Mouse (Mus musculus): Measurements from ENCODE around the gene Tmem156.
"Not testable (repeated sequence)": the region's sequence is repeated elsewhere in the genome, so short reads cannot be mapped to it uniquely, and the experiment has no call there.

Tmem156 gene

DNA sequence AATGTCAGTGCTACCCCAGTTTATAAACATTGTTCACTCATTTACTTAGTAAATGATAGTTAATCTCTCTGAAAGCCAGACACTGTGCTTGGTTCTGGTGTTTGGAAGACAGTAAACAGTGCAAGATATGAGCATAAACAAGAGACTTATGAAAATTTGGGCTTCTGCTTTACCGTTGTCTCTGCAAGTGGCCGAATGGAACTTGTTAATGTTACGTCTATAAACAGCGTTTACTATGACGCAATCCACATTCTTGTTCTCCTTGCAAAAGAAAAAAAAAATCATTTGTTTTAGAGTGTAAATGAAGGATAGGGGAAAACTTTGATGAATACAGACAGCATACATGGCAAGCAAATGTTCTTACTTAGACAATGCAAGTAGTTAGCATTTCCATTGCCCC lies at the start of gene Tmem156:
Gene Tmem156, minus strand, starts transcription at position 212 of the 400 bp plus-strand sequence.
- no peak for DNase-seq (ENCODE audit: low spot score)

DNA sequence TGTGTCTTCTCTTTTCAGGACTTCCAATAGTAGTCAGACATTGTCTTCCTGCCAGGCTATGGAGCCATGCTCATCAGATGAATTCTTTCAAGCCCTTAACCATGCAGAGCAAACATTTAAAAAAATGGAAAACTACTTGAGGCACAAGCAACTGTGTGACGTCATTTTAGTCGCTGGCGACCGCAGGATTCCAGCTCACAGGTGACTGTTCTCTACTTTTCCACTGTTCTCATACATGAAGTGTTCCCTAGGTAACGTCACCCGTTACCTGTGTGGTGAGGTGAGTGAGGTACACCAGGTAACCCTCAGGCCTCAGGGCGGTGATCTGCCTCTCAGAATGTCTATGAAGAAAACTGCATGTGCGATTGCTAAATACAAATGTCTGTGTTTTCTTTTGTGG lies 49.3 kb upstream of the Tmem156 start:
- DNase-seq (ENCODE audit: low spot score), result no peak

DNA sequence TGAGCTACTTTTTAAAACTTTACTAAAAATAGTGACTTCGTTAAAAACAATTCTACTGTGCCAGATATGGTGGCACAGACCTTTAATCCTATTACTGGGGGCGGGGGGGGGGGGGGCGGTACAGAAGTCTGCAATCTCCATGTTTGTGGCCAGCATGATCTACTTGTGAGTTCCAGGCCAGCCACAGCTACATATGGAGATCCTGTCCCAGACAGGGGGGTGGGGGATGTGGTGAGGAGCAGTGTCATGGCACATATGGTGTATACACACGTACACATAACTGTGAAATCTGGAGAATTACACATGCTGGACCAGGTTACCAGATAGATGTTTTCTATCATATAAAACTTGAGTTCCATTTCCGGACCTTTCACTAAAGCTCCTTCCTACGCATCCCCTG lies 45.1 kb upstream of the Tmem156 start:
- no peak for DNase-seq (ENCODE audit: low spot score)

DNA sequence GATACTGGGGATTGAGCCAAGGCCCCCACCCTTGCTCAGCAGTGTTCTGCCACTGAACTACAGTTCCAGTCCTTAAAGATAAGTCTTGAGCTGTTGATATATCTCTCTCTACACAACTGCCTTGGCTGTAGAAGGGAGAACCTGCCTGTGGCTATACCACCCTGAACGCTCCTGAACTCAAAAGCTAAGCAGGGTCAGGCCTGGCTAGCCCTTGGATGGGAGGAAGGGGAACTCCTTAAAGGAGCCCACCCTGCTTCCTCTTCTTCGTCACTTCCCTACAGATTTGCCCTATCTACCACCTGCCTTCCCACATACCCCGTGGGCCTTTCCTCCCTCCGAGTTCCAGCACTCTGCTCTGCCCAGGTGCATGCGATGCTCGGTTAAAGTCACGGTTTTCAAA lies 44.2 kb upstream of the Tmem156 start:
- DNase-seq (ENCODE audit: low spot score), result no peak

DNA sequence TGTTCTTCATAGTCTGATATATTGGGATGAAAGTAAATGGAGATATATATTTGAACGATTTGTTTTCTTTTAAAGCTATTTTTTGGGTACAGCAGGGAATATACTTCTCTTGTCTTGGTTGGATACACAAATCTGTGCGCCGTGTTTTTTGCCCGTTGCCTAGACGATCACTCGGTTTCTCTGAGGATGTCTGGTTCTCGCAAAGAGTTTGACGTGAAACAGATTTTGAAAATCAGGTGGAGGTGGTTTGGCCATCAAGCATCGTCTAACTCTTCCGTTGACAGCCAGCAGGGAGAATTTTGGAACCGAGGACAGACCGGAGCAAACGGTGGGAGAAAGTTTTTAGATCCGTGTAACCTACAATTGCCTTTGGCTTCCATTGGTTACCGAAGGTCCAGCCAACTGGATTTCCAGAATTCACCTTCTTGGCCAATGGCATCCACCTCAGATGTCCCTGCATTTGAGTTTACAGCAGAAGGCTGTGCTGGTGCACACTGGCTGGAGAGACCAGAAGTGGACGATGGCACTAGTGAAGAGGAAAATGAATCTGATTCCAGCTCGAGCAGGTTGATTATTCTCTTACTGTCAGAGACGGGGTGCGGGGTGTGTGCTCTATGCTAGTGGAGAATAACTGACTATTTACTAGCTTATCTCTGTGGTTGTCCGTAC lies 39.4 kb upstream of the Tmem156 start:
- no peak for DNase-seq (ENCODE audit: low spot score)

DNA sequence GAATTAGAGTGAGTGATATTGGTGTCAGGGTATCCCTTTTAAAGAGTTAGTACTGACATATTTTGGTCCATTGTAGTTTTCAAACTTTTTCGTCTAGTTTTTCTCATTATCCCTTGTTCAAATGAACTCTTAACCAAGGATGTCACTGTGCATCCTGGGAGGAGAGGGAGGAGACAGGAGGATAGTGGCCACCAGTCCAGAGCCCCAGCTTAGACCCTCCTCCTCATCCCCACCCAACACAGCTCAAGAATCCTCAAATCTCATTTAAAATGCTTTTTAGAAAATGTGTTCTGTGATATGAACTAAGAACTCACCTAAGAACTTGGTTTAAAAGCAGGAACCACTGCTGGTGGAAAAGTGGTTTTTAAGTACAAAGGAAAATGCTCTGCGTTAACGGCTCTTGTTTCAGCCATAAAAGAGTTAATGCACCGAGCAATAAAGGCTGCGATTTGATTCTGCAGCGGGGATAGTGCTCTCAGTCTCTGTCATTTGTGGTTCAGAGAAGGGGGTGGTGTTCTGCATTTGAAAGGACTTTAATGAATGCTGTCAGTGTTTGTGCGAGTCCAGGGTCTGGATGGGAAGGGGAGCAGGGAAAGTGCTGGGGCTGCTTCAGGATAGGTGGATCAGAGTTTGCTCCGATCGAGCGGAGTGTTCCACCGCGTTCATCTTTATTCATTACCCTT lies 38.7 kb upstream of the Tmem156 start:
- DNase-seq (ENCODE audit: low spot score), result no peak

DNA sequence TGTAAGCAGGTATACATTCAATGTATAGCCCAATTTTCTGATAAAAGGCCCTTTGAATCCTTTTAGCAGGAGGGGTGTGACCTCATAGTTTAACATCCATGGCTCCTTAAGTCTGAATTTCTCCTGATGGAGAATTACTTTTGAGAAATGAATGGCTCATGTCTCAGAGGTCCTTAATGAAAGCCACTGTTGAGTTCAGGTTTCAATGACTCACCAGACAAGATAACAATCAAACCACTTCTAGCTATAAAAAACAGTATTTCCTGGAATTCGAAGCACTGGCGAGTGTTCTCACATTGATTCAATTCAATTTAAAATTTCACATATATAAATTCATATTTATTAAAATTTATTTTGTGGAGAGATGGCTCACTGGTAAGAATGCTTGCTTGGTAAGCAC lies 36.5 kb upstream of the Tmem156 start:
- DNase-seq (ENCODE audit: low spot score), result no peak

DNA sequence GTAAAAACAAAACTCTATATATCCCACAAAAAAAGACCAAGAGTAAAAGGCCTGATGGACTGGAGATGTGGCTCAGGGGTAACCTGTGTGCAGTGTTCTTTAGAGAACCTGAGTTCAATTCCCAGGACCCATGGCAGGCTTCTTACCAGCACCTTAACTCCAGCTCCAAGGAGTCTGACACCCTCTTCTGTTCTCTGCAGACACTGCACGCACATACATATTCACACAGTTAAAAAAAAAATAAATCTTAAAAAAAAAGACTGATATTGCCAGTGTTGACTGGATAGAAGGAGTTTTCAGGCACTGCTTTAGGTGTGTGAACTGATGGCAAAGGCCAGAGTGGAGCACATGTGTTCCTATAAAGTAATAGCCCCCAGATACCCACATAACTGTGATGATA lies 34.2 kb upstream of the Tmem156 start:
- no peak for DNase-seq (ENCODE audit: low spot score)

DNA sequence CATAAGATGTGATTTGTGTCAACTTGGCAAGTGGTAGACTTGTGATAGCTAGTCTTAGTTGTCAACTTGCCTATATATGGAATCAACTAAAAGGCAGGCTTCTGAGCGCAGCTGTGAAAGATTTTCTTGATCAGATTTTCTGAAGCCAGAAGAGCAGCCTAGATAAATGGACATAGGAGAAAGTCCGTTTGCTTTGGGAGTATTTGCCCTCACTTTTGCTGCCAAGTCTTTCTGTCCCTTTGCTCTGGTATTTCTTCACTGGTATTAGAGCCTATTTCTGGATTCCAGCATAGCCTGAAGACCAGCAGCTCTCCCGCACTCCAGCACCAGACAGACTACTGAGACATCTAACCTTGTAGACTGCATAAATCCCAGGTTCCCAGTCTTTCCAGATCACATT lies 30.7 kb upstream of the Tmem156 start:
- no peak for DNase-seq (ENCODE audit: low spot score)

DNA sequence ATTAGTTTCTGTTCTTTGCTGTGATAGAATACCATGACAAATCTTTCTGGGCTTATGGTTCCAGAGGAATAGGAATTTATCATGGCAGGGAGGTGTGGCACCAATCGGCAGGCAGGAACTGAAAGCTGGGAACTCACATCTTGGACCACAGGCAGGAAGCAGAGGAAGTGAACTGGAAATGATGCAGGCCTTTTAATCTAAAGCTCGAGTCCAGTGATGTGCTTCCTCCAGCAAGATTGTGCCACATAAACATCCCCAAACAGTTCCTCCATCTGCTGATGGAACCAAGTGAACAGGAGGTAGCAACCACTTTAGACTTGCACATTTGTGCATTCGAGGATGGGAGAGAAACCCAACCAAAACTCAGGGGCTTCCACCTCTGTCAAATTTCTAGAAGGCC lies 28.0 kb upstream of the Tmem156 start:
- DNase-seq (ENCODE audit: low spot score), result no peak

DNA sequence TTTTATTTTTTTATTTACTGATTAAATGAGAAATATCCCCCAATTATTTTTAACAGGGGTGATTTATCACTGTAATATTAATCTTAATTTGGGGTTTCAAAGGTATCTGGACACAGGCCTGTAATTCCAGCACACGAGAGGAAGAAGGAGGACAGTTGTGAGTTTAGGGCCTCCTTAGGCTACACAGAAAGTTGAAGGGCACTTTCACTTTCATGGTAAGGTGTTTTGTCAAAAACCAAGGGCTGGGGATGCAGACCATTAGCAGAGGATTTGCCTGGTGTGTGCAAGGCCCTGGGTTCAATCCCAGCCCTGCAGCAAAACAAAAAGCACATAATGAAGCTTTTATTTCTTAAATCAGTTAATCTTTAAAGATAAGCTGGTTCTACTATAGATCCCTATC lies 27.6 kb upstream of the Tmem156 start:
- DNase-seq (ENCODE audit: low spot score), result no peak

DNA sequence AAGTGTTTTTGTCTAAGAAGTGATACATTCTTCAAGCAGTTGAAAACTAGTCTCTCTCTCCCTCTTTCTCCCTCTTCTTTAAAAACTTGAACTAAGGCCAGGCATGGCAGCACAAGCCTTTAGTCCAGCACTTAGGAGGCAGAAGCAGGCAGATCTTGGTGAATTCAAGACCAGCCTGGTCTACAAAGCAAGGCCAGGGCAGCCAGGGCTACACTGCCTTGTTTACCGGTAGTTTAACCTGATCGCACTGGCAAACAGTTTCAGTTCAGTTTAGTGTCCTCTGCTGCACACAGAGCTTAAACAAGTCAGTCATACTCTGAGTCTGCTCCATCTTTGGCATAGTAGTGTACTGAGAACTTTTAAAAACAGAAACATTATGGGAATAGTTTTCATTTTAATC lies 24.9 kb upstream of the Tmem156 start:
- no peak for DNase-seq (ENCODE audit: low spot score)

DNA sequence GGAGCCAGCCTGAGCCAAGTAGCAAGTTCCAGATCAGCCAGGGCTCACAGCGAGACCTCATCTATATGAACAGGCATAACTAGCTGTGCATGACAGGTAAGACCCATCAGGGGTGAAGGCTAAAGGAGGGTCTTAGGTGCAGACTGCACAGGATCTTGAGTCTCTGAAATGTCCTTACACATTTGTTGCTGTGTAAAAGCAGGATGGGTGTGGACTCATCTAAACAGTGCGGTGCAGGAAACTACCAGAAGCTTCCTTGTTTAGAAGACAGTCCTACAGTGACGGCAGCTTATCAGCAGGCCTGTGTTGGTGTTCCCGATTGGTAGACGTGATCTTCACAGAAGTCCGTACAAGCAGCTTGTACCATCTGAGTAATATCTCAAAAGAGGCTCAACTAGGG lies 21.4 kb upstream of the Tmem156 start:
- DNase-seq (ENCODE audit: low spot score), result no peak

DNA sequence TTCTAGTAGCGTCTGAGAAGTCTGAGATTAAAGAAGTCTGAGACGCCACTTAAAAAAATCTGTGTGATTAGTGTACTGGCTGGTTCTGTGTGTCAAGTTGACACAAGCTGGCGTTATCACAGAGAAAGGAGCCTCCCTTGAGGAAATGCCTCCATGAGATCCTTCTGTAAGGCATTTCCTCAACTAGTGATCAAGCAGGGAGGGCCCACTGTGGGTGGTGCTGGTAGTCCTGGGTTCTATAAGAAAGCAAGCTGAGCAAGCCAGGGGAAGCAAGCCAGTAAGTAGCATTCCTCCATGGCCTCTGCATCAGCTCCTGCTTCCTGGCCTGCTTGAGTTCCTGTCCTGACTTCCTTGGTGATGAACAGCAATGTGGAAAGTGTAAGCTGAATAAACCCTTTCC lies 20.3 kb upstream of the Tmem156 start:
- not testable (repeated sequence) for DNase-seq (ENCODE audit: low spot score)

DNA sequence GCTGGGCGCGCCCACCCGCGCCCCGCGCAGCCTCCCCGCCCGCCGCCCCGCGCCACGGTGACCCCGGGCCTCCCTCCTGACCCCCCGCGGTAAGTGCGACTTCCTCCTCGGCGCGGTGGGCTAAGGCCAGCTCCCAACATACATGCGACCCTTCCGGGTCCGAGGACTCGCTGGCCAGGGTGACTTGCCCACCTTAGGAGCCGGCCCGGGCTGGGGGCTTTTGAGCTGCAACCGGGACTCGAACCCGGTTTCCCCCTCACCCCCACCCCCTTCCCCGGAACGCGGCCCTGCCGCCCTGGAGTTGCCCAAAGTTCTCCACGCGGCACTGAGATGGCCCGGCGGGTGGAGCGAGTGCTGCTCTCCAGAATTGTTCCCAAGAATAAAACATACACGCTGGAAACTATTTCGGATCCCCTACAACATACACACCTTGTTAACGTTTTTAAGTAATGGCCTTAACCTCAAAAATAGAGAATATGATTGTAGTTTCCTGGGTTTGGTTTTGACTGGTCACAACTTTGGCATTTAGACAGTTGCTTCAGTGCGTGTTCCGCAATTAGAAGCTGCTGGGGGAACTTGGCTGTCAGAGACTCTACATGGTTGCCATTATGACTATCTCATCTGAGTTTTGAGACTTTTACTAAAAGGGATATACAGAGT lies 16.0 kb upstream of the Tmem156 start:
- DNase-seq (ENCODE audit: low spot score), result no peak

DNA sequence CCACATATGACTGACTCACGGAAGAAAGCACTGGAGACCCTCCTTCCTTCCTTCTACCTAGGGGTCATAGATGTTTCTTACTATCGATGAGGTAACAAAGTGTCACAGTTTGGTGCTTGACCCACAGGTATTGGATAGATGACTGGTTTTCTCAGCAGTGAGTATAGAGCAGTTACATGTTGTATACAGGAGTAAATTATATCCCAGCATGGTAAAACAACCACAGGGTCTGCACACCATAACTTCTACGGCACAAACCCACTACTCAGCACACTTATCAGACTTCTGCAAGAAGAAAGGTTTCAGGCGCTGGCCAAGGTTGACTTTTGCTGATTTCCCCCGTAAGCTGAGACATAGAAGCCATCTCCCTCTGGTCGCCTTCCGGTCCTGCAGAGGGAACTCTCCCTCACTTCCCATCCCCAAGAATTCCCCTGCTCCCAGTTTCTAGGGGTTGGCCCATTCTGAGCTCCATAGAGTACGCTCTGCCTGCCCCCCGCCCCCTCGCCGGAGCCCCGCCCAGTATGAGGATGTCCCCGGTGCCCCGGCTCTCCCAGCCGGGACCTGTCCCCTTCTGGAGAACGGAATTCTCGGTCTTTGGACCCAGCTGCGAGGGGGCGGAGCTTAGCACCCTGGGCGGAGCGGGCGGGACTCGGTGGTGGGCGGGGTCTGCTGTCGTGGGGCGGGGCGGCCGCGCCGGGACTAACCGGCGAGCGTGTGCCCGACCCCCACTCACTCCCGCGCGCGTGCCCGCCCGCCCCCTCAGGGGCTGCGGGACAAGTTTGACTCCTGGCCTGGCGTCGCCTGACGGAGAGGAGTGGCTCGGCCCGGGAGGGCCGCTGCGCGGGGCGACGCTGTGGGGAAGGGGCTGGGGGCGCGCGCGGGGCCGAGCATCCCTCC lies 15.2 kb upstream of the Tmem156 start, which contains the start of gene Klhl5:
Gene Klhl5, plus strand, starts transcription at position 664 of the 897 bp plus-strand sequence.
- DNase-seq (ENCODE audit: low spot score), result peak; percentile 87

DNA sequence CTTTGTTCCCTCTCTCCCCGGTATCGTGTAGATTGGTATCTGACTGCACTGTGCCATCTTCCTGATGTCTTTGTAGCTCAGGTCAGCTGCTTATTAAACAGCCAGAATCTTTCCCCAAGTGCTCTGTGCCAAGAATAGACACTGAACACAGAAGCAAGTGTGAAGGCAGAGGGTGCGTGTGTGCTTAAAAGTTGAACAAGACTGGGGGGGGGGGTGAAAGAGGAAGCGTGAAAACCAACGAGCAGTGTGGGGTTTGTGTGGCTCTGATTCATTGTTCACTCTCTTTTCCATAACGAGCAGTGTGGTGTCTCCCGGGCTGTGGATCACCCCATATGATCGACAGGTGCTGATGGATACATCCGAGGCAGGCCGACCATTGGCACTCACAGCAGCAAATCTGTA lies 10.7 kb upstream of the Tmem156 start:
- DNase-seq (ENCODE audit: low spot score), result no peak

DNA sequence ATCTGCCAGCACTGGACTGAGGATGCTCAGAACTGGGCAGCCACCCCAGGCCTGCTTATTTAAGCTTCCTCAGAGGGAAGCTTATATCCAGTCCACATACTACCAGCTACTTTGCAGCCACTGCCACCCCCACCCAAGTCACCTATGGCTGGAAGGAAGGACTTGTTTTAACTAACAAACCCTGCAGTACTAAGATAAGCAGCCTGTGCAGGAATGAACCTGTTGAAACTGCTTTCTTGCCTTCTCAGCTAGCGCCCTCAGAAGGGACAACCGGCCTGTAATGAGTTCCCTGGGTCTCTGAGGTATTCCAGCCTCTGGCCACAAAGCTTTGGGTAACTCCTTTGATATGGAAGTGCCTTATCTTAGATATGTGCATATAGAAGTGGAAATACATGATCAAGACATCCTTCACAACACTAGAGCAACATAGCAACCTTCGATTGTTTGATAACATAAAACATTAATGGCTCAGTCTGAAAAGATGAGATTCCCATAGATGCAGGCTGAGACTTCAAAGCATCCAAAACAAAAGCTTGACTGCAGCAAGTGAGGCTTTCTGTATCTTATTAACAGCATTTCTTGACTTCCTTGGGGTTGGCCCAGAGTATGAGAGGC lies 10.2 kb upstream of the Tmem156 start:
- no peak for DNase-seq (ENCODE audit: low spot score)

DNA sequence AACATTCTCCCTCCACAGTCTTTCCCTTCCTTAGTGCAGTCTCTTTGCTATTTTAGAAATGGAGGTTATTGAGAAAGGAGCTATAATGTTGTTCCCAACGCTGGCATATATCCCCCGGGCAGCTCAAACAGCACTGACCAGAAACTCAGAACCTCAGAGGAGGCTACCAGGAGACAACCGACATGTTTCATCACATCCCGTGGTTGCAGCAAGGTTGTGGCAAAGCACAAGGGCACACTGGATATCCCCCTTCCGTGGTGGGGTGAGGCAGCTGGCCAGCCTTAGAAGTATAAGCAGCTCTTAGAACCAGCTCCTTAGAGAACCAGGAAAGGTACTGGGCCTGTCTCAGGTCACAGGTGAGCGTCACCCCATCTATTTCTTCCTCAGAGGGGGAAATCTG lies 9.7 kb upstream of the Tmem156 start:
- no peak for DNase-seq (ENCODE audit: low spot score)

DNA sequence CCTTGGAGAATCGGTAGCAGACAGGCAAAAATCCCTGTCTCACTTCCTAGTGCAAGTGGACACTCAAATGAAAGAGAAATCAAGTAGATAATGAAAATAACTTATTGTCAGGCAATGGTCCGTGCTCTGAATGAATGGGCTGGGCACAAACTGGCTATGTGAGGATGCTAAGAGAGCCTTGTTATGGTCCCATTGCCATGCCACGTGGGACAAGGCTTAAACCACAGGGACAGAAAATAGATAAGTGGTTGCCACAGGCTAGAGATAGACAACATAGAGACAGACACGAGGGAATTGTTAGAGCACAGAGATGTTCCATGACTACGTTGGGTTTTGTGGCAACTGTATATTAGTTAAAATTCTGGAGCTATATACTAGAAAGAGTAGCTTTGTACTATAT lies 9.3 kb upstream of the Tmem156 start:
- DNase-seq (ENCODE audit: low spot score), result no peak

DNA sequence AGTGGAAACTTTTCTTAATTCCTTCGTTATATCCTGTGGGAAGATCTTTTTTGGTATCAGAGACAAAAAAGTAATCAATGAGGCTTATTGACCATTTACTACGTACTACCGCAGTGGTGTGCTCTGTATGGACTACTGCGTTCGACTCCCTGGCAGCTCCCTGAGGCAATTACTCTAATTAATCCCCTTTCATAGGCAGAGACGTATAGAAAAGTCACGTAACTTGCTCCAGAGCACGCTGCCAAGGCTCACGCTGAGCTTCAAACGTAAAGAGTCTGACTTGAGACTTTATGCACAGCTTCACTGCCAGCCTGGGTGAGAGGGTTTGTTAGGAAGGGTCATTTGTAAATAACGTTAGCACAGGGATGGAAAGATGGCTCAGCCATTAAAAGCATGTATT lies 8.1 kb upstream of the Tmem156 start:
- DNase-seq (ENCODE audit: low spot score), result no peak

DNA sequence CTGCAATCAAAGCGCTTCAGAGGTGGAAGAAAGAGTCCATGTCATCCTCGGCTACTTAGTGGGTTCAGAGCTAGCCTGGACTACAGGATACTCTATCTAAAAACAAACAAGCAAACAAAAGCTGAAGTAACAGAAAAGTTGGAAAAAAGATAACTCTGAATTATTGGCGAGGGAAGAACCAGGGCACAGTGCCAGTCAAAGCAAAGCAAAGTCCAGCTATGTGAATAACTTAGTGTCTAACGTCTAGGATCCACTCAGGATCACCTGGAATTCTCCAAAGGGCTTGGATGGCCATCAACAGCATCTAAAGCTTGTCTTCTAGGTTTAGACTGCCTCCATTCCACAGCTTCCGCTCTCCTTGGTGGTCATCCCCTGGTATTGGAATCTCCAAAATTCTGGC lies 5.5 kb upstream of the Tmem156 start:
- DNase-seq (ENCODE audit: low spot score), result no peak

Measured in ovary, adult 18-20 months (tissue).